In genomic region chr9:15670002-15670527, GRCm38 (mm10) we compare ENCODE assay signal across 12 mouse cellular contexts. TPM values are rescaled to one million over a fixed set of nuclear protein-coding genes. Genes with fewer than 3 reads are reported as not detected.
A peak's percentile ranks its signal among the peaks of the same experiment; 100 is the strongest.
DNase-seq lines count a peak whose midpoint lies in the region; ATAC-seq and TF ChIP-seq lines count a peak whose summit lies in the region.
"Had no signal": no experiment of that assay in that cellular context is flagged by ENCODE, and none has a peak within 500 bp of the region (broad histone marks: within the 10 kb centered on the region; RNA-seq: fewer than 3 reads in every experiment).

No protein-coding gene starts in this region.

- WGBS in liver, adult 2 months, result 46% methylated on average over 5 of the region's 5 CpGs
- WGBS in liver, embryonic 11.5 days, result 54% methylated on average over 5 of the region's 5 CpGs
- WGBS in stomach, embryonic 14.5 days, result 10% methylated on average over 5 of the region's 5 CpGs

- H3K4me3 ChIP-seq in liver, adult 2 months (ENCODE audit: insufficient read depth, low read depth, low read length), result no peak overlapping the region
- no peak overlapping the region for H3K4me3 ChIP-seq in liver, embryonic 11.5 days (ENCODE audit: low read depth, low read length)
- H3K4me3 ChIP-seq in stomach, embryonic 14.5 days (ENCODE audit: low read depth, low read length), result no peak overlapping the region
- H3K4me3 ChIP-seq: limb, embryonic 13.5 days had no signal

- no peaks in the 10 kb centered on the region for H3K9me3 ChIP-seq in liver, embryonic 11.5 days (ENCODE audit: control insufficient read depth, low read length)
- H3K9me3 ChIP-seq in stomach, embryonic 14.5 days (ENCODE audit: control insufficient read depth, low read depth, low read length), result no peaks in the 10 kb centered on the region
- H3K9me3 ChIP-seq: limb, embryonic 13.5 days had no signal

- peak; percentile 11 for DNase-seq in liver, adult 2 months (ENCODE audit: extremely low read depth, low read depth, low spot score)
- no peak for DNase-seq in liver, embryonic 11.5 days (ENCODE audit: low spot score)
- peak; percentile 6 for DNase-seq in forelimb bud, embryonic 11.5 days (ENCODE audit: low read depth, low spot score)
- DNase-seq in kidney, postnatal 25 days, result peak; percentile 19 to 44
- no peak for DNase-seq in adrenal gland, adult 18-20 months (ENCODE audit: low spot score in 2 of 2)
- DNase-seq in spleen, adult 18-20 months, result no peak
- DNase-seq: cerebellum, adult 11 months; right cerebral cortex, postnatal 25 days; thymus, adult 2 months had no signal

- ATAC-seq in liver, embryonic 11.5 days (replicated peaks; ENCODE audit: low FRiP score), result no peak
- ATAC-seq in stomach, embryonic 14.5 days (ENCODE audit: insufficient number of reproducible peaks, insufficient read depth, low FRiP score, low read depth), result peak; percentile 75; the same call in 1 of the 2 replicates
- ATAC-seq in megakaryocyte-erythroid progenitor cell, adult 5-6 weeks (replicated peaks; ENCODE audit: low FRiP score, low TSS enrichment, poor library complexity, severe bottlenecking), result no peak

- no peaks in the 10 kb centered on the region for H3K79me2 ChIP-seq in liver, adult 2 months (ENCODE audit: control insufficient read depth, insufficient read depth, low read length)

- no peaks in the 10 kb centered on the region for H3K4me1 ChIP-seq in liver, adult 2 months (ENCODE audit: control insufficient read depth, insufficient read depth, low read length)
- H3K4me1 ChIP-seq in liver, embryonic 11.5 days (replicated peaks; ENCODE audit: control insufficient read depth, insufficient read depth, low read length), result no peaks in the 10 kb centered on the region; the same call in 1 of the 2 replicates
- H3K4me1 ChIP-seq in stomach, embryonic 14.5 days (ENCODE audit: control insufficient read depth, insufficient read depth, low read length), result peaks cover 5% of the 10 kb centered on the region; the same call in 1 of the 2 replicates

- H3K27ac ChIP-seq in liver, adult 2 months (replicated peaks; ENCODE audit: insufficient read depth, low read depth, low read length), result no peak overlapping the region
- H3K27ac ChIP-seq in liver, embryonic 11.5 days (ENCODE audit: low read depth, low read length), result no peak overlapping the region
- no peak overlapping the region for H3K27ac ChIP-seq in stomach, embryonic 14.5 days (ENCODE audit: low read length)
- H3K27ac ChIP-seq: limb, embryonic 13.5 days had no signal

- H3K36me3 ChIP-seq in liver, adult 2 months (ENCODE audit: control insufficient read depth, insufficient read depth, low read length), result no peaks in the 10 kb centered on the region
- no peaks in the 10 kb centered on the region for H3K36me3 ChIP-seq in liver, embryonic 11.5 days (ENCODE audit: control insufficient read depth, insufficient read depth, low read length)
- no peaks in the 10 kb centered on the region for H3K36me3 ChIP-seq in stomach, embryonic 14.5 days (ENCODE audit: control insufficient read depth, insufficient read depth, low read length)
- H3K36me3 ChIP-seq: limb, embryonic 13.5 days had no signal

- H3K4me2 ChIP-seq in liver, embryonic 11.5 days, result no peak overlapping the region
- H3K4me2 ChIP-seq in stomach, embryonic 14.5 days (replicated peaks; ENCODE audit: low read depth, low read length), result no peak overlapping the region
- H3K4me2 ChIP-seq: limb, embryonic 13.5 days had no signal

- no peak for TF ChIP-seq CTCF in liver, adult 2 months (IDR thresholded peaks at IDR 0.05; ENCODE audit: low read depth, low read length)

- TF ChIP-seq POLR2A in liver, adult 2 months (IDR thresholded peaks at IDR 0.05; ENCODE audit: extremely low read depth, insufficient read depth, low read length), result no peak

- no peaks in the 10 kb centered on the region for H3K27me3 ChIP-seq in liver, adult 2 months (ENCODE audit: control insufficient read depth, insufficient read depth, low read length)
- H3K27me3 ChIP-seq in liver, embryonic 11.5 days (replicated peaks; ENCODE audit: control insufficient read depth, insufficient read depth, low read length), result no peaks in the 10 kb centered on the region
- H3K27me3 ChIP-seq in stomach, embryonic 14.5 days (ENCODE audit: control insufficient read depth, insufficient read depth, low read length), result no peaks in the 10 kb centered on the region
- H3K27me3 ChIP-seq: limb, embryonic 13.5 days had no signal

- H3K9ac ChIP-seq in liver, adult 2 months (ENCODE audit: low read depth, low read length), result no peak overlapping the region
- no peak overlapping the region for H3K9ac ChIP-seq in liver, embryonic 11.5 days (ENCODE audit: low read depth, low read length)
- H3K9ac ChIP-seq in stomach, embryonic 14.5 days (replicated peaks; ENCODE audit: low read depth, low read length), result no peak overlapping the region
- H3K9ac ChIP-seq: limb, embryonic 13.5 days had no signal

RNA-seq across cellular contexts. Expression of gene Slc36a4, which starts 39.5 kb away (rescaled TPM):
- 3.8 and 4.6 TPM in 2 replicates for total RNA-seq in liver, adult 2 months (2014; rRNA removed)
- polyA plus RNA-seq in liver, adult 2 months (2012; rRNA removed), result 1.9 and 2.6 TPM in 2 replicates
- polyA plus RNA-seq in liver, embryonic 11.5 days (2014; fragmentation: Nextera tagmentation; extraction: Ambion mirVana), result 4.9 and 7.7 TPM in 2 replicates
- 24.3 and 28.7 TPM in 2 replicates for polyA plus RNA-seq in stomach, embryonic 14.5 days (2014; fragmentation: Nextera tagmentation; extraction: Ambion mirVana)
- total RNA-seq in adrenal gland, adult 18-20 months (2021), result 10 to 100 TPM; 22.4 to 36.5 TPM
- 1.3 and 1.7 TPM in 2 replicates for total RNA-seq in megakaryocyte-erythroid progenitor cell, adult 5-6 weeks (2014; fragmentation: Nextera tagmentation)
- total RNA-seq in megakaryocyte-erythroid progenitor cell, adult 5-6 weeks (2017), result 1.8 and 2.9 TPM in 2 replicates

RNA-seq across cellular contexts. Expression of gene Deup1, which starts 42.3 kb away (rescaled TPM):
- 0.09 and 0.20 TPM in 2 replicates for total RNA-seq in liver, adult 2 months (2014; rRNA removed)
- polyA plus RNA-seq in liver, adult 2 months (2012; rRNA removed), result 0.02 TPM in 1 of 2 replicates, not detected in the other
- 0.14 and 0.19 TPM in 2 replicates for polyA plus RNA-seq in liver, embryonic 11.5 days (2014; fragmentation: Nextera tagmentation; extraction: Ambion mirVana)
- polyA plus RNA-seq in stomach, embryonic 14.5 days (2014; fragmentation: Nextera tagmentation; extraction: Ambion mirVana), result 0.22 and 0.55 TPM in 2 replicates
- total RNA-seq in adrenal gland, adult 18-20 months (2021), result under 1 TPM in 1 of 2 experiments, not detected in 1; 0.29 TPM
- not detected in 2 replicates for total RNA-seq in megakaryocyte-erythroid progenitor cell, adult 5-6 weeks (2014; fragmentation: Nextera tagmentation)
- total RNA-seq in megakaryocyte-erythroid progenitor cell, adult 5-6 weeks (2017), result not detected in 2 replicates

Comparison
In these comparisons a context has a peak if more than half of its experiments do, and no peak if none do; other contexts are left out.
1. DNase-seq: peak in liver, adult 2 months (single experiment), forelimb bud, embryonic 11.5 days (single experiment) and kidney, postnatal 25 days (2 of 2); none in liver, embryonic 11.5 days (single experiment), adrenal gland, adult 18-20 months (0 of 2) and spleen, adult 18-20 months (0 of 2).